Mouse (Mus musculus) ES-Bruce4 (cell line): ENCODE data around the gene Ap1g2.

ENCODE experiments used
- CTCF ChIP-seq: IDR thresholded peaks from one replicate; pipeline ENCODE4 v1.8.1; 2011; ENCODE audit warnings: low read depth, low read length
- EP300 ChIP-seq: IDR thresholded peaks from 2 replicates; pipeline ENCODE4 v1.6.1; 2011; ENCODE audit warnings: low read depth, low read length; ENCODE audit not compliant: insufficient read depth
- POLR2A ChIP-seq: IDR thresholded peaks from one replicate; pipeline ENCODE4 v1.8.1; 2011; ENCODE audit warnings: low read length; ENCODE audit not compliant: insufficient read depth

DNA sequence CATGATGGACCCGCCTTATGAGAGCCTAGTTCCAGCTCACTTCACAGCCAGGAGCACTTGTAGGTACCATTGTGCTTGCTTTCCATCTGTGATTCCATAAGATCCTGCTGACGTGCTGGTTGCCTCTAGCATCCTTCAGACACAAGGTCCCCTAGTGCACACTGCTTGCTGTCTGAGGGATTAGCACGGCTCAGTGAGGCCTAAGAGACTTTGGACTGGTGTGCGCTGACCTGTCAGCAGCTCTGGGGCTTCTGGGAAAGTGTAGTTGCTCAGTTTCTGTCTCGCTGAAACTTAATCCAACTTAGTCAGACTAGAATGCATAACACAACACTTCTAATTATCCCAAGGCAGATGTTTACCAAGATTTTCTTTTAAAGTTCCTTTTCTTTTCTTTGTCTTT, 46.5 kb downstream of the Ap1g2 start:
- TF ChIP-seq CTCF (no peak), POLR2A (no peak), EP300 (no peak)
